In genomic region chr11:67106973-67107372, GRCm38 (mm10) we compare ENCODE assay signal across 19 mouse cellular contexts. TPM values are rescaled to one million over a fixed set of nuclear protein-coding genes. Genes with fewer than 3 reads are reported as not detected.
"Had no signal": no experiment of that assay in that cellular context is flagged by ENCODE, and none has a peak within 500 bp of the region (broad histone marks: within the 10 kb centered on the region; RNA-seq: fewer than 3 reads in every experiment).

No protein-coding gene starts in this region.

- H3K4me1 ChIP-seq: midbrain, embryonic 13.5 days; midbrain, embryonic 15.5 days; neural tube, embryonic 12.5 days; stomach, embryonic 15.5 days had no signal

- ATAC-seq: midbrain, embryonic 13.5 days; midbrain, embryonic 15.5 days had no signal

- H3K4me2 ChIP-seq: lung, embryonic 14.5 days; midbrain, embryonic 13.5 days; midbrain, embryonic 15.5 days; neural tube, embryonic 12.5 days; stomach, embryonic 15.5 days had no signal

- H3K27me3 ChIP-seq: midbrain, embryonic 15.5 days; neural tube, embryonic 12.5 days; stomach, embryonic 15.5 days had no signal

- H3K4me3 ChIP-seq: midbrain, embryonic 10.5 days; midbrain, embryonic 13.5 days; midbrain, embryonic 15.5 days; neural tube, embryonic 12.5 days; stomach, embryonic 15.5 days had no signal

- H3K9ac ChIP-seq: liver, embryonic 14.5 days; lung, embryonic 14.5 days; midbrain, embryonic 13.5 days; midbrain, embryonic 15.5 days; neural tube, embryonic 12.5 days; stomach, embryonic 15.5 days had no signal

- H3K27ac ChIP-seq: liver, embryonic 14.5 days; midbrain, embryonic 10.5 days; midbrain, embryonic 13.5 days; midbrain, embryonic 15.5 days; neural tube, embryonic 12.5 days; stomach, embryonic 15.5 days; stomach, postnatal 0 days had no signal

- DNase-seq: lung, adult 18-20 months; lung, embryonic 14.5 days; lung, postnatal 10 days; lung, postnatal 4 days; right cerebral cortex, postnatal 14 days; thymus, adult 2 months; thymus, postnatal 25 days; thymus, postnatal 4 days had no signal

- H3K9me3 ChIP-seq: midbrain, embryonic 10.5 days; midbrain, embryonic 13.5 days; midbrain, embryonic 15.5 days; neural tube, embryonic 12.5 days; stomach, embryonic 15.5 days had no signal

- H3K36me3 ChIP-seq: midbrain, embryonic 10.5 days; midbrain, embryonic 13.5 days; midbrain, embryonic 15.5 days; neural tube, embryonic 12.5 days; stomach, embryonic 15.5 days had no signal

RNA-seq across cellular contexts. Expression of gene Myh3, which starts 28.9 kb away (rescaled TPM):
- total RNA-seq: megakaryocyte-erythroid progenitor cell, adult 5-6 weeks; neutrophil, adult 5-6 weeks had no signal
- polyA plus RNA-seq: spleen, adult 2 months; urinary bladder, adult 2 months had no signal
